Mouse (Mus musculus): ENCODE results near the gene Usf3. TPM values are rescaled to one million over a fixed set of nuclear protein-coding genes. Genes with fewer than 3 reads are reported as not detected.

Gene Usf3
- total and polyA plus RNA-seq, 3 experiments, result 5.9 to 21.2 (median 16.5) TPM

GRCm38 (mm10) chr16:44173966-44174530, 1.0 kb downstream of the Usf3 start:
- peak overlapping the region; percentile 96 for H3K9ac ChIP-seq (ENCODE audit: low read depth, low read length)
- 5% methylated on average over 7 of the region's 7 CpGs for WGBS
- H3K27me3 ChIP-seq (ENCODE audit: control insufficient read depth, insufficient read depth, low read length), result no peaks in the 10 kb centered on the region
- peaks cover 3% of the 10 kb centered on the region for H3K79me2 ChIP-seq (replicated peaks; ENCODE audit: control insufficient read depth, insufficient read depth, low read length)
- peaks cover 3% of the 10 kb centered on the region for H3K4me1 ChIP-seq (ENCODE audit: control insufficient read depth, insufficient read depth, low read length)
- H3K4me3 ChIP-seq, result peak overlapping the region; percentile 75
- H3K27ac ChIP-seq, result peak overlapping the region; percentile 99
- no peak for TF ChIP-seq EP300 (IDR thresholded peaks at IDR 0.05; ENCODE audit: insufficient read depth, low read depth, low read length)
- no peak for TF ChIP-seq CTCF (IDR thresholded peaks at IDR 0.05)
- no peak for TF ChIP-seq POLR2A (IDR thresholded peaks at IDR 0.05; ENCODE audit: insufficient read depth, low read depth, low read length)
- no peak for DNase-seq
- intact Hi-C loops (cut with DNase I), result loop anchor here (2.0 to 5.0 kb wide), 3 partner anchors 33 to 183 kb away; no protein-coding TSS in a partner anchor
- H3K36me3 ChIP-seq (ENCODE audit: control insufficient read depth, insufficient read depth, low read length), result peaks cover 6% of the 10 kb centered on the region

DNA sequence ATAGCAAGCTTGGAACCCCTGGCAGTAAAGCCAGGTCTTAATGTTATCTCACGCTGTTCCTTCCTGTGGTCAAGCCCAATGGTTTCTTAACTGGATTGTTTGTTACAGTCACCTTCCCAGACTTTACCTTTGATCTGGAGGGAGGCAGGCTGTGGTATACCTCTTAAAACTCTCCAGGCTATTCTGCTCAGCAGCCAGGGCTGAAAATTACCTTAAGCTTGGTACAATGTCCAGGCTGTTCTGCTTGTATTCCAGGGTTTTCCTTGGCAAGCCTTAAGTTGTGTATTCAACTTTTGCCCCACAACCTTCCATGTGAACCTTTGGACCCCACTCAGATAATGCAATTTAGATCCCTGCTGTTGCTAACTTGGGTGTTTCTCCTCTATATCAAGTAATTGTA, 2.0 kb downstream of the Usf3 start:
- H3K79me2 ChIP-seq (replicated peaks; ENCODE audit: control insufficient read depth, insufficient read depth, low read length), result peaks cover 3% of the 10 kb centered on the region
- H3K4me3 ChIP-seq, result no peak overlapping the region
- intact Hi-C loops (cut with DNase I), result no loop called here
- H3K27me3 ChIP-seq (ENCODE audit: control insufficient read depth, insufficient read depth, low read length), result no peaks in the 10 kb centered on the region
- DNase-seq, result no peak
- H3K9ac ChIP-seq (ENCODE audit: low read depth, low read length), result no peak overlapping the region
- H3K27ac ChIP-seq, result no peak overlapping the region
- TF ChIP-seq POLR2A (IDR thresholded peaks at IDR 0.05; ENCODE audit: insufficient read depth, low read depth, low read length) (no peak), EP300 (IDR thresholded peaks at IDR 0.05; ENCODE audit: insufficient read depth, low read depth, low read length) (no peak), CTCF (IDR thresholded peaks at IDR 0.05) (no peak)
- H3K4me1 ChIP-seq (ENCODE audit: control insufficient read depth, insufficient read depth, low read length), result peaks cover 3% of the 10 kb centered on the region
- H3K36me3 ChIP-seq (ENCODE audit: control insufficient read depth, insufficient read depth, low read length), result peaks cover 6% of the 10 kb centered on the region
- WGBS, result 29% methylated on average over 1 of the region's 1 CpGs

DNA sequence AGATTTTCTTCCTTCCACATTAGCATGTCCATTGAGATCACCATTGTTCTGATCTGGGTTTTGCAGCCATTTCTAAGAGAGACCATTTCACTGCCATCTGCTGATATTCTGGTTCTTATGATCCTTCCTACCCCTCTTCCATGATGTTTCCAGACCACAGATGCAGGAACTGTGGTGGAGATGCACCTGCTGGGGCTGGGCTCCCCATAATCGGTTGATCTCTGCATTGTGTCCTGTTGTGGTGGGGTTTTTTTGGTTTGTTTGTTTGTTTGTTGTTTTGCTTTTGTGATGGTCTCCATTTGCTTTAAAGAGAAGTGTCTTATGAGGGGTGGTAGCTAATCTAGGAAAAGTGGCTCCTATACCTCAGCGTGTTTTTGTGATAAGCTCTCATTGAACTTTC, 3.5 kb downstream of the Usf3 start:
- no peak overlapping the region for H3K27ac ChIP-seq
- TF ChIP-seq POLR2A (IDR thresholded peaks at IDR 0.05; ENCODE audit: insufficient read depth, low read depth, low read length), result no peak
- TF ChIP-seq CTCF (IDR thresholded peaks at IDR 0.05), result no peak
- TF ChIP-seq EP300 (IDR thresholded peaks at IDR 0.05; ENCODE audit: insufficient read depth, low read depth, low read length), result no peak
- H3K27me3 ChIP-seq (ENCODE audit: control insufficient read depth, insufficient read depth, low read length), result no peaks in the 10 kb centered on the region
- no peak overlapping the region for H3K9ac ChIP-seq (ENCODE audit: low read depth, low read length)
- no peak overlapping the region for H3K4me3 ChIP-seq
- 95% methylated on average over 2 of the region's 2 CpGs for WGBS
- no peak for DNase-seq
- H3K36me3 ChIP-seq (ENCODE audit: control insufficient read depth, insufficient read depth, low read length), result peaks cover 6% of the 10 kb centered on the region
- peaks cover 3% of the 10 kb centered on the region for H3K4me1 ChIP-seq (ENCODE audit: control insufficient read depth, insufficient read depth, low read length)
- peaks cover 3% of the 10 kb centered on the region for H3K79me2 ChIP-seq (replicated peaks; ENCODE audit: control insufficient read depth, insufficient read depth, low read length)
- intact Hi-C loops (cut with DNase I), result no loop called here

DNA sequence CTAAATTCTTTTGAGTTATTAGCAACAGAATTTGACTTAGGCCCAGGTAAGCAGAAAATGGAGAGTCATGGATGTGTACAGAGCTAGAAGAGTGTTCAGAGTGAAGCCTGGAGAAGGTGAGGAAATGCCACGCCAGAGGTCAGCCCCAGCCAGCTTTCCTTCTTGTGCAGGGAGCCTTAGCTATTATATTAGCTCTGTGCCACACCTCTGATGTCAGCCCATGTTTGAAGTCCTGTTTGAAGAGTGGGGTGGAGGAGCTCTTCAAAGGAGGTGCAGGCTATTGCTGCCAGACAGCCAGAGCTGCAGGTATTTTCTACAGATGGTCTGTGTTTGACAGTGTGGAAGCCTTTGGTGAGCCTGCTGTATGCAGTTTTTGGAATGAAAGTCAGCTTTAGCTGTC, 5.5 kb downstream of the Usf3 start:
- H3K36me3 ChIP-seq (ENCODE audit: control insufficient read depth, insufficient read depth, low read length), result peaks cover 6% of the 10 kb centered on the region
- no peak for TF ChIP-seq CTCF (IDR thresholded peaks at IDR 0.05)
- no peak for TF ChIP-seq EP300 (IDR thresholded peaks at IDR 0.05; ENCODE audit: insufficient read depth, low read depth, low read length)
- TF ChIP-seq POLR2A (IDR thresholded peaks at IDR 0.05; ENCODE audit: insufficient read depth, low read depth, low read length), result no peak
- H3K4me3 ChIP-seq, result no peak overlapping the region
- H3K27me3 ChIP-seq (ENCODE audit: control insufficient read depth, insufficient read depth, low read length), result no peaks in the 10 kb centered on the region
- no peak overlapping the region for H3K9ac ChIP-seq (ENCODE audit: low read depth, low read length)
- no peak for DNase-seq
- intact Hi-C loops (cut with DNase I), result no loop called here
- H3K4me1 ChIP-seq (ENCODE audit: control insufficient read depth, insufficient read depth, low read length), result peaks cover 3% of the 10 kb centered on the region
- H3K79me2 ChIP-seq (replicated peaks; ENCODE audit: control insufficient read depth, insufficient read depth, low read length), result peaks cover 3% of the 10 kb centered on the region
- WGBS, result 65% methylated on average over 1 of the region's 1 CpGs
- H3K27ac ChIP-seq, result no peak overlapping the region

DNA sequence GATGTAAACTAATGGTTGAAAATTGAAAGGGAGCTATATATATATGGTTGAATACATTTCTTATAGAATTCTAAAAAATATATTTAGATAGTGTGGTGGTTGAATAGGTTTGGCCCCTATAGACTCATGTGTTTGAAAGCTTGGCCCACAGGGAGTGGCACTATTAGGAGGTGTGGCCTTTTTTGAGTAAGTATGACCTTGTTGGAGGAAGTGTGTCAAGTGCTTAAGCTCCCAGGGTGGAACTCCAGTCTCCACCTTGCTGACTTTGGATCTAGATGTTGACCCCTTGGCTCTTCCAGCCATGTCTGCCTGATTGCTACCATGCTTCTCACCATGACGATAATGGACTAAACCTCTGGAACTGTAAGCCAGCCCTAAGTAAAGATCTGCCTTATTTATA, 9.6 kb downstream of the Usf3 start:
- no peaks in the 10 kb centered on the region for H3K4me1 ChIP-seq (ENCODE audit: control insufficient read depth, insufficient read depth, low read length)
- no peaks in the 10 kb centered on the region for H3K36me3 ChIP-seq (ENCODE audit: control insufficient read depth, insufficient read depth, low read length)
- no peaks in the 10 kb centered on the region for H3K27me3 ChIP-seq (ENCODE audit: control insufficient read depth, insufficient read depth, low read length)
- no peak overlapping the region for H3K9ac ChIP-seq (ENCODE audit: low read depth, low read length)
- no peak overlapping the region for H3K27ac ChIP-seq
- peaks cover 4% of the 10 kb centered on the region; the same call in 1 of the 2 replicates for H3K79me2 ChIP-seq (replicated peaks; ENCODE audit: control insufficient read depth, insufficient read depth, low read length)
- H3K4me3 ChIP-seq, result no peak overlapping the region
- DNase-seq, result no peak
- TF ChIP-seq EP300 (IDR thresholded peaks at IDR 0.05; ENCODE audit: insufficient read depth, low read depth, low read length), result no peak
- no peak for TF ChIP-seq CTCF (IDR thresholded peaks at IDR 0.05)
- no peak for TF ChIP-seq POLR2A (IDR thresholded peaks at IDR 0.05; ENCODE audit: insufficient read depth, low read depth, low read length)
- intact Hi-C loops (cut with DNase I), result no loop called here
- WGBS, result 88% methylated on average over 1 of the region's 1 CpGs

- Histone ChIP-seq H3K4me3 (no peak overlapping the region), H3K27me3 (ENCODE audit: control insufficient read depth, insufficient read depth, low read length) (no peaks in the 10 kb centered on the region), H3K27ac (no peak overlapping the region), H3K79me2 (replicated peaks; ENCODE audit: control insufficient read depth, insufficient read depth, low read length) (peaks cover 4% of the 10 kb centered on the region; the same call in 1 of the 2 replicates), H3K36me3 (ENCODE audit: control insufficient read depth, insufficient read depth, low read length) (no peaks in the 10 kb centered on the region), H3K9ac (ENCODE audit: low read depth, low read length) (no peak overlapping the region), H3K4me1 (ENCODE audit: control insufficient read depth, insufficient read depth, low read length) (no peaks in the 10 kb centered on the region)
- 86% methylated on average over 3 of the region's 3 CpGs for WGBS
- intact Hi-C loops (cut with DNase I), result no loop called here
- TF ChIP-seq EP300 (IDR thresholded peaks at IDR 0.05; ENCODE audit: insufficient read depth, low read depth, low read length) (no peak), POLR2A (IDR thresholded peaks at IDR 0.05; ENCODE audit: insufficient read depth, low read depth, low read length) (no peak), CTCF (IDR thresholded peaks at IDR 0.05) (no peak)
- DNase-seq, result no peak
Observed at GRCm38 (mm10) chr16:44184769-44185168, 11.7 kb downstream of the Usf3 start.

Measured in heart, adult 2 months (tissue).